Mouse (Mus musculus): ENCODE measurements at regions not wholly inside any gene's neighbourhood (a gene's known extent, or its start where the extent isn't known, plus 50 kb on each side); places are given as distances from the start of the nearest gene placed in this dataset.
A peak's percentile ranks its signal among the peaks of the same experiment; 100 is the strongest.

DNA sequence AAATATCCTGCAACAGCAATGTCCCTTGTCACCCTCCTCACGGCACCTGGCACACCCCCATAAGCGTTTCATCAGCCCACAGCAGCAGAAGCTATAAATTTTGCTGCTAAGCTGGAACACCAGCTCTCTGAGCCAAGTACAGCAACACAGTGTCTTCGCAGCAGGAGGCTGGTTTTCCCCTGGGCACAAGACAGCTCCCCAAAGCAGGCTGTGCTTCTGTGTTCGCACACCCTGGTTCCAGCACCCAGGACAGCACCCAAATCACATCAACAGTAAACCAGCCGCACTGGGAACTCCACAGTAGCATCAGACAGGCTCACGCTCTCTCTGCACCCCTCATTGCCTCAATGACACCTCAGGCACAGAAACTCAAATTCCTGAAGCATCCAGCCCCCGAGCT lies 64.8 kb upstream of the Smim23 start:
- 32% methylated on average over 7 of the region's 7 CpGs for WGBS
- H3K27ac ChIP-seq = no peak overlapping the region

DNA sequence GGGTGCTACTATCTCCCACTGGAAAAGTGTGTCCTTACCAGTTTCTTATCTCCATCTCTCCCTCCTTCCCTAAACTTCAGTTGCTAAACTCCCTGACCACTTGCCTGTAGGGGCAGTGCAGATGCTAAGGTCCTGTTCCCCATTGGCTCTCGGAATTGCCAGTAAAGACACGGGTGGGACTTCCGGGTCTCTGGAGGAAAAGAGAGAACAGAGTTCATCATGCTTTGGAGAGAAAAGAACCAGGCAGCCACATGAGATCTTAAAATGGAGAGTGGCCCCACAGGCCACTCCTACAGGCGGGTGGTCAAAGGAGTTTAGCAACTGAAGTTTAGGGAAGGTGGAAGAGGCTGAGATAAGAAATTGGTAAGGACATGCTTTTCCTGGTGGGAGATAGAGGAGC lies 60.3 kb upstream of the Smim23 start:
- Histone ChIP-seq H3K4me1 (ENCODE audit: insufficient read depth, low read length) (no peaks in the 10 kb centered on the region), H3K27ac (no peak overlapping the region), H3K4me2 (ENCODE audit: low read depth, low read length) (no peak overlapping the region), H3K9ac (replicated peaks; ENCODE audit: low read length) (no peak overlapping the region), H3K9me3 (ENCODE audit: low read length) (no peaks in the 10 kb centered on the region), H3K27me3 (ENCODE audit: insufficient read depth, low read length) (no peaks in the 10 kb centered on the region), H3K36me3 (ENCODE audit: insufficient read depth, low read length) (no peaks in the 10 kb centered on the region), H3K4me3 (ENCODE audit: low read length) (no peak overlapping the region)
- no peak for TF ChIP-seq CTCF (IDR thresholded peaks at IDR 0.05; ENCODE audit: low read depth)
- ATAC-seq = no peak
- no peak for DNase-seq (ENCODE audit: low spot score)
- 83% methylated on average over 4 of the region's 4 CpGs for WGBS

More for the DNA sequence above, 64.8 kb upstream of the Smim23 start:
- H3K4me3 ChIP-seq (ENCODE audit: low read length) = no peak overlapping the region
- no peak for TF ChIP-seq CTCF (IDR thresholded peaks at IDR 0.05; ENCODE audit: low read depth)
- H3K4me2 ChIP-seq (ENCODE audit: low read depth, low read length) = no peak overlapping the region
- H3K36me3 ChIP-seq (ENCODE audit: insufficient read depth, low read length) = no peaks in the 10 kb centered on the region
- ATAC-seq = no peak
- peak; percentile 28 for DNase-seq (ENCODE audit: low spot score)
- H3K4me1 ChIP-seq (ENCODE audit: insufficient read depth, low read length) = 0 out of 2 replicates have a peak, but pooled peaks cover 4% of the 10 kb centered on the region
- no peaks in the 10 kb centered on the region for H3K27me3 ChIP-seq (ENCODE audit: insufficient read depth, low read length)
- H3K9ac ChIP-seq (replicated peaks; ENCODE audit: low read length) = no peak overlapping the region
- no peaks in the 10 kb centered on the region for H3K9me3 ChIP-seq (ENCODE audit: low read length)

DNA sequence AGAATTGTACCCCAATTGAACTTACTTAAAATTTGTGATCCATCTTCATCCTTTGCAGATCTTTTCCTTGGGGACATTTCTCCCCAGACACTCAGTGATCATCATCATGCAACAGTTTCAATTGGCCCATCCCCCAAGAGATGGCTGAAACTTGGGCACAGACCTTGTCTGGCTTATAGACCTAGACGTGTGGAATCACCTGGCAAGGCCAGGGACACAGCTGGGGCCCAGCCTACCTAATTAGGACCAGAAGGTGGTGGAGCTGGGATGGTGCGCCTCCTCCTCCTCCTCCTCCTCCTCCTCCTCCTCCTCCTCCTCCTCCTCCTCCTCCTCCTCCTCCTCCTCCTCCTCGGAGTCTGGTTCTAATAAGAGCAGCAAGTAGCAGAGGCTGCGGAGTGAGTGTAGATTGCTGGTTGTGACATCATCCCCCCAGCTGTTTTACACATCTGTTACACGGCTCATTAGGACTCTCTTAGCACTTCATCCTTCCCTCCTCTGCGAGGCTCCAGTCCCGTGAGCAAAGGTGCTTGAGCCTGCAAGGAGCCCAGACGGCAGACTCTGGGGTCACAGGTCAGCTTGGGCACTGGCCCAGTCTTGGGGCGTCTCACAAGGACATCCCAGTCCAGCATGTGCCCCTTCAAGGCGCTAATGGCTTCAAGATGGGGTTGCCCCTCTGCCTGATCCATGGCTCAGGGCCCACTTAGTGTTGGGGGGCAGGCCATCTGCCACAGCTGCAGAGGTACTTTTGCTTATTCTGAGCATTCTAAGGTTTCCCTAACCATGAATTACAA lies 58.9 kb upstream of the Smim23 start:
- 78% methylated on average over 9 of the region's 10 CpGs for WGBS
- no peak for TF ChIP-seq CTCF (IDR thresholded peaks at IDR 0.05; ENCODE audit: low read depth)
- Histone ChIP-seq H3K9me3 (ENCODE audit: low read length) (no peaks in the 10 kb centered on the region), H3K27me3 (ENCODE audit: insufficient read depth, low read length) (no peaks in the 10 kb centered on the region), H3K4me2 (ENCODE audit: low read depth, low read length) (no peak overlapping the region), H3K9ac (replicated peaks; ENCODE audit: low read length) (no peak overlapping the region), H3K36me3 (ENCODE audit: insufficient read depth, low read length) (no peaks in the 10 kb centered on the region), H3K27ac (no peak overlapping the region), H3K4me1 (ENCODE audit: insufficient read depth, low read length) (no peaks in the 10 kb centered on the region), H3K4me3 (ENCODE audit: low read length) (no peak overlapping the region)
- ATAC-seq (no peak), DNase-seq (ENCODE audit: low spot score) (no peak)

DNA sequence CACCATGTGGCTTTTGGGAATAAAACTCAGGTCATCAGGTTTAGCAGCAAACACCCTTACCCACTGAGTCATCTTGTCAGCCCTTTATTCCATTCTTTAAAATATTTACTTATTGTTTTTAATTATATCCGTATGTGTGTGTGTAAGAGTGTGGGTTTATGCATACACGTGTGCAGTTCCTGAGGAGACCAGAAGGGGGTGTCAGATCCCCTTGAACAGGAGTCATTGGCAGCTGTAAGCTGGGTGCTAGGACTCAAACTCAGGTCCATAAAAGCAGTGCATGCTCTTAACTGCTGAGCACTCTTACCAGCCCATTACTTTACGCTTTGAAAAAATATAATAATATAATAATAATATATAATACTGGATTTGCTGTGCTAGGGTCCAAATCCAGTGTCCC lies 54.6 kb upstream of the Smim23 start:
- no peak for TF ChIP-seq CTCF (IDR thresholded peaks at IDR 0.05; ENCODE audit: low read depth)
- Histone ChIP-seq H3K27me3 (ENCODE audit: insufficient read depth, low read length) (no peaks in the 10 kb centered on the region), H3K9me3 (ENCODE audit: low read length) (0 out of 2 replicates have a peak, but pooled peaks cover 3% of the 10 kb centered on the region), H3K27ac (no peak overlapping the region), H3K4me1 (ENCODE audit: insufficient read depth, low read length) (no peaks in the 10 kb centered on the region), H3K4me3 (ENCODE audit: low read length) (no peak overlapping the region), H3K4me2 (ENCODE audit: low read depth, low read length) (no peak overlapping the region), H3K36me3 (ENCODE audit: insufficient read depth, low read length) (no peaks in the 10 kb centered on the region), H3K9ac (replicated peaks; ENCODE audit: low read length) (no peak overlapping the region)
- 96% methylated on average over 3 of the region's 3 CpGs for WGBS
- ATAC-seq (no peak), DNase-seq (ENCODE audit: low spot score) (no peak)

Small RNA genes lying in the stretch of these regions (microRNA-seq; reads per million reads assigned to microRNA genes)
- gene Gm26052 = 0 reads per million in 2 experiments
